Mouse (Mus musculus) lung, postnatal 0 days (tissue): ENCODE measurements around the gene Atp5h.

Experiments used
- CTCF ChIP-seq: IDR thresholded peaks from 2 replicates; pipeline ENCODE4 v1.5.1; 2016; ENCODE audit warnings: antibody characterized with exemption, mild to moderate bottlenecking
- EP300 ChIP-seq: IDR thresholded peaks from 2 replicates; pipeline ENCODE4 v1.6.1; 2016; ENCODE audit warnings: antibody characterized with exemption, mild to moderate bottlenecking, control low read depth

- TF ChIP-seq EP300 (no peak), CTCF (no peak)
Observed at GRCm38 (mm10) chr11:115425671-115426070, 5.9 kb upstream of the Atp5h start.
